In the genomic region with DNA sequence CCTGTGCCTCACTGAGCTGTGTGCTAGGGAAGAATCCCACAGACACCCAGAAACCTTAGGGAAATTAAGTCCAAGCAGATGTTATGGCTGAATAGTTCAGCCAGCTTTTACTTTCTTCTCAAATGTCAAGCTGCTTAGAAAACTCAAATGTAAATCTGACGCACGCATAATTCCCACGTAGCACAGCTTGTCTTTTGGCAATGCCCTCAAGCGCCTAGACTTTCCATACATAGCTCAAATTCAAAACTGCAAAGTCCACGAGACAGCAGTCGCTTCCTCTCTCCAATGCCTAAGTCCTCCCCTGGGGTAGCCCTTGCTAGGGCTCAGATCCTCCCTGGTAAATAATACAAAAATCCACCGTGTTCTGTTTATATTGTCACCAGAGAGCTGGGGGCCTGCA, we compare ENCODE assay signal across 26 mouse cellular contexts.
DNase-seq lines count a peak whose midpoint lies in the region; ATAC-seq lines count a peak whose summit lies in the region.
"Had no signal": no experiment of that assay in that cellular context is flagged by ENCODE, and none has a peak within 500 bp of the region (broad histone marks: within the 10 kb centered on the region; RNA-seq: fewer than 3 reads in every experiment).

No protein-coding gene starts in this region.

- no peaks in the 10 kb centered on the region for H3K9me3 ChIP-seq in embryonic facial prominence, embryonic 13.5 days
- H3K9me3 ChIP-seq in embryonic facial prominence, embryonic 10.5 days = no peaks in the 10 kb centered on the region
- H3K9me3 ChIP-seq in heart, embryonic 10.5 days = no peaks in the 10 kb centered on the region
- H3K9me3 ChIP-seq in midbrain, embryonic 14.5 days (ENCODE audit: control insufficient read depth, low read length) = no peaks in the 10 kb centered on the region
- no peaks in the 10 kb centered on the region for H3K9me3 ChIP-seq in midbrain, embryonic 11.5 days (ENCODE audit: control insufficient read depth, low read length)
- H3K9me3 ChIP-seq: forebrain, embryonic 13.5 days; heart, embryonic 13.5 days; hindbrain, embryonic 15.5 days; intestine, embryonic 15.5 days had no signal

- H3K27ac ChIP-seq in embryonic facial prominence, embryonic 13.5 days = peak overlapping the region; percentile 2; the same call in 1 of the 2 replicates
- H3K27ac ChIP-seq in embryonic facial prominence, embryonic 10.5 days (replicated peaks) = no peak overlapping the region
- H3K27ac ChIP-seq in heart, embryonic 10.5 days = no peak overlapping the region
- H3K27ac ChIP-seq in midbrain, embryonic 14.5 days (replicated peaks; ENCODE audit: low read depth, low read length) = no peak overlapping the region
- H3K27ac ChIP-seq in midbrain, embryonic 11.5 days (ENCODE audit: low read depth, low read length) = no peak overlapping the region
- H3K27ac ChIP-seq: forebrain, embryonic 13.5 days; heart, embryonic 13.5 days; hindbrain, embryonic 15.5 days; intestine, embryonic 15.5 days had no signal

- H3K9ac ChIP-seq in embryonic facial prominence, embryonic 13.5 days = no peak overlapping the region
- no peak overlapping the region for H3K9ac ChIP-seq in midbrain, embryonic 14.5 days (replicated peaks; ENCODE audit: low read length)
- H3K9ac ChIP-seq in midbrain, embryonic 11.5 days (ENCODE audit: low read length) = no peak overlapping the region
- H3K9ac ChIP-seq: forebrain, embryonic 13.5 days; heart, embryonic 13.5 days; hindbrain, embryonic 15.5 days; intestine, embryonic 15.5 days had no signal

- no peak overlapping the region for H3K4me2 ChIP-seq in embryonic facial prominence, embryonic 13.5 days
- H3K4me2 ChIP-seq in midbrain, embryonic 14.5 days (ENCODE audit: low read length) = no peak overlapping the region
- no peak overlapping the region for H3K4me2 ChIP-seq in midbrain, embryonic 11.5 days
- H3K4me2 ChIP-seq: forebrain, embryonic 13.5 days; heart, embryonic 13.5 days; hindbrain, embryonic 15.5 days; intestine, embryonic 15.5 days had no signal

- 33% methylated on average over 7 of the region's 7 CpGs for WGBS in embryonic facial prominence, embryonic 13.5 days
- WGBS in embryonic facial prominence, embryonic 10.5 days = 72% methylated on average over 7 of the region's 7 CpGs
- WGBS in heart, embryonic 10.5 days = 81% methylated on average over 7 of the region's 7 CpGs
- WGBS in midbrain, embryonic 14.5 days = 55% methylated on average over 7 of the region's 7 CpGs
- WGBS in midbrain, embryonic 11.5 days = 75% methylated on average over 7 of the region's 7 CpGs

- ATAC-seq in embryonic facial prominence, embryonic 13.5 days (ENCODE audit: insufficient number of reproducible peaks, insufficient read depth, low FRiP score, low TSS enrichment, low read depth) = no peak
- ATAC-seq in midbrain, embryonic 14.5 days (ENCODE audit: low FRiP score, low TSS enrichment) = no peak
- ATAC-seq in midbrain, embryonic 11.5 days (ENCODE audit: low FRiP score) = no peak
- ATAC-seq: activated CD4-positive, CD25-positive, alpha-beta regulatory T cell, adult 4 months; forebrain, embryonic 13.5 days; forebrain, embryonic 16.5 days; intestine, embryonic 15.5 days had no signal

- H3K4me1 ChIP-seq in embryonic facial prominence, embryonic 13.5 days = peaks cover 9% of the 10 kb centered on the region; the same call in 1 of the 2 replicates
- no peaks in the 10 kb centered on the region; the same call in 1 of the 2 replicates for H3K4me1 ChIP-seq in embryonic facial prominence, embryonic 10.5 days
- 0 out of 2 replicates have a peak, but pooled peaks cover 4% of the 10 kb centered on the region for H3K4me1 ChIP-seq in heart, embryonic 10.5 days
- H3K4me1 ChIP-seq in midbrain, embryonic 14.5 days (ENCODE audit: control insufficient read depth, insufficient read depth, low read length) = no peaks in the 10 kb centered on the region
- no peaks in the 10 kb centered on the region for H3K4me1 ChIP-seq in midbrain, embryonic 11.5 days (ENCODE audit: control insufficient read depth, insufficient read depth, low read length)
- H3K4me1 ChIP-seq: forebrain, embryonic 13.5 days; heart, embryonic 13.5 days; intestine, embryonic 15.5 days had no signal

- no peak for DNase-seq in embryonic facial prominence, embryonic 10.5 days (ENCODE audit: low spot score)
- DNase-seq in heart, adult 11 months = peak; percentile 41
- DNase-seq in heart, embryonic 10.5 days (ENCODE audit: low spot score) = no peak
- DNase-seq in midbrain, embryonic 14.5 days = peak; percentile 8
- no peak for DNase-seq in midbrain, embryonic 11.5 days (ENCODE audit: low spot score, missing footprints)
- DNase-seq in cerebellum, adult 9-11 months = no peak
- DNase-seq: adrenal gland, adult 8-10 months; adrenal gland, postnatal 25 days; cerebellum, adult 11 months; cerebellum, adult 2 months; cerebellum, postnatal 10 days; cerebellum, postnatal 36 days; embryo, embryonic 11 days; gastrocnemius, postnatal 10 days; heart, adult 18-20 months; heart, postnatal 14 days; heart, postnatal 4 days; kidney, adult 11 months had no signal

- H3K36me3 ChIP-seq in embryonic facial prominence, embryonic 13.5 days = no peaks in the 10 kb centered on the region
- no peaks in the 10 kb centered on the region for H3K36me3 ChIP-seq in embryonic facial prominence, embryonic 10.5 days (replicated peaks)
- no peaks in the 10 kb centered on the region for H3K36me3 ChIP-seq in heart, embryonic 10.5 days
- no peaks in the 10 kb centered on the region for H3K36me3 ChIP-seq in midbrain, embryonic 14.5 days (ENCODE audit: control insufficient read depth, insufficient read depth, low read length)
- no peaks in the 10 kb centered on the region for H3K36me3 ChIP-seq in midbrain, embryonic 11.5 days (ENCODE audit: control insufficient read depth, insufficient read depth, low read length)
- H3K36me3 ChIP-seq: heart, embryonic 13.5 days; hindbrain, embryonic 15.5 days; intestine, embryonic 15.5 days had no signal

- no peaks in the 10 kb centered on the region for H3K27me3 ChIP-seq in embryonic facial prominence, embryonic 13.5 days
- no peaks in the 10 kb centered on the region for H3K27me3 ChIP-seq in embryonic facial prominence, embryonic 10.5 days (replicated peaks; ENCODE audit: low read depth, poor library complexity, severe bottlenecking)
- no peaks in the 10 kb centered on the region for H3K27me3 ChIP-seq in heart, embryonic 10.5 days (ENCODE audit: insufficient read depth, poor library complexity, severe bottlenecking)
- H3K27me3 ChIP-seq in midbrain, embryonic 14.5 days (ENCODE audit: control insufficient read depth, insufficient read depth, low read length) = no peaks in the 10 kb centered on the region
- no peaks in the 10 kb centered on the region for H3K27me3 ChIP-seq in midbrain, embryonic 11.5 days (ENCODE audit: control insufficient read depth, insufficient read depth, low read length)
- H3K27me3 ChIP-seq: forebrain, embryonic 13.5 days; heart, embryonic 13.5 days; hindbrain, embryonic 15.5 days; intestine, embryonic 15.5 days had no signal

- H3K4me3 ChIP-seq in embryonic facial prominence, embryonic 13.5 days = no peak overlapping the region
- H3K4me3 ChIP-seq in embryonic facial prominence, embryonic 10.5 days = no peak overlapping the region
- no peak overlapping the region for H3K4me3 ChIP-seq in heart, embryonic 10.5 days
- no peak overlapping the region for H3K4me3 ChIP-seq in midbrain, embryonic 14.5 days (replicated peaks; ENCODE audit: low read depth, low read length)
- H3K4me3 ChIP-seq in midbrain, embryonic 11.5 days (ENCODE audit: low read depth, low read length) = no peak overlapping the region
- H3K4me3 ChIP-seq: erythroblast, embryonic 14.5 days; forebrain, embryonic 13.5 days; heart, embryonic 13.5 days; hindbrain, embryonic 15.5 days; intestine, embryonic 15.5 days had no signal

Comparison
In these comparisons a context has a peak if more than half of its experiments do, and no peak if none do; other contexts are left out.
1. DNase-seq: peak in heart, adult 11 months (single experiment) and midbrain, embryonic 14.5 days (single experiment); none in embryonic facial prominence, embryonic 10.5 days (single experiment), heart, embryonic 10.5 days (single experiment), midbrain, embryonic 11.5 days (single experiment) and cerebellum, adult 9-11 months (single experiment).